Mouse (Mus musculus): Measurements from ENCODE around the gene Fancb. TPM values are rescaled to one million over a fixed set of nuclear protein-coding genes. Genes with fewer than 3 reads are reported as not detected.

Fancb gene
- polyA plus RNA-seq (2015; fragmentation: Nextera tagmentation; extraction: Ambion mirVana) = 4.3 and 4.9 TPM in 2 replicates

- H3K27me3 ChIP-seq = no peaks in the 10 kb centered on the region
- H3K27ac ChIP-seq (replicated peaks) = peak within 1 kb of the TSS; percentile 59
- peak; percentile 98 for ATAC-seq (ENCODE audit: insufficient read depth)
- peak within 1 kb of the TSS; percentile 71 for H3K4me2 ChIP-seq
- H3K4me3 ChIP-seq (replicated peaks) = peak within 1 kb of the TSS; percentile 66
- H3K9ac ChIP-seq = peak within 1 kb of the TSS; percentile 56
- no peaks in the 10 kb centered on the region for H3K36me3 ChIP-seq (replicated peaks)
- WGBS (ENCODE audit: insufficient replicate concordance) = 13% methylated on average over 24 of the region's 26 CpGs
- peaks cover 9% of the 10 kb centered on the region; the same call in 1 of the 2 replicates for H3K4me1 ChIP-seq (replicated peaks)
- H3K9me3 ChIP-seq (replicated peaks) = no peaks in the 10 kb centered on the region
These were observed at the start of gene Fancb, which contains the start of gene Mospd2 for GRCm38 (mm10) chrX:164980193-164980775. Gene Fancb, plus strand, starts transcription at chrX:164980592. Gene Mospd2, minus strand, starts transcription at chrX:164980375.

GRCm38 (mm10) chrX:164941540-164941939 is 38.9 kb upstream of the Fancb start:
- Histone ChIP-seq H3K4me1 (replicated peaks) (no peaks in the 10 kb centered on the region), H3K9ac (no peak overlapping the region), H3K27me3 (no peaks in the 10 kb centered on the region), H3K9me3 (replicated peaks) (no peaks in the 10 kb centered on the region), H3K4me2 (no peak overlapping the region), H3K36me3 (replicated peaks) (no peaks in the 10 kb centered on the region), H3K27ac (replicated peaks) (no peak overlapping the region), H3K4me3 (replicated peaks) (no peak overlapping the region)
- no peak for ATAC-seq (ENCODE audit: insufficient read depth)
- WGBS (ENCODE audit: insufficient replicate concordance) = 91% methylated on average over 5 of the region's 5 CpGs

- H3K36me3 ChIP-seq (replicated peaks) = no peaks in the 10 kb centered on the region
- no peak for ATAC-seq (ENCODE audit: insufficient read depth)
- H3K9me3 ChIP-seq (replicated peaks) = no peaks in the 10 kb centered on the region
- H3K4me2 ChIP-seq = no peak overlapping the region
- H3K9ac ChIP-seq = no peak overlapping the region
- H3K27ac ChIP-seq (replicated peaks) = no peak overlapping the region
- no peak overlapping the region for H3K4me3 ChIP-seq (replicated peaks)
- 41% methylated on average over 11 of the region's 11 CpGs for WGBS (ENCODE audit: insufficient replicate concordance)
- H3K4me1 ChIP-seq (replicated peaks) = no peaks in the 10 kb centered on the region
- H3K27me3 ChIP-seq = no peaks in the 10 kb centered on the region
These were observed 28.4 kb upstream of the Fancb start for GRCm38 (mm10) chrX:164951858-164952576.

GRCm38 (mm10) chrX:164952601-164953375 is 27.6 kb upstream of the Fancb start:
- no peak for ATAC-seq (ENCODE audit: insufficient read depth)
- WGBS (ENCODE audit: insufficient replicate concordance) = 63% methylated on average over 5 of the region's 5 CpGs
- Histone ChIP-seq H3K9me3 (replicated peaks) (no peaks in the 10 kb centered on the region), H3K4me2 (no peak overlapping the region), H3K27ac (replicated peaks) (no peak overlapping the region), H3K4me1 (replicated peaks) (no peaks in the 10 kb centered on the region), H3K27me3 (no peaks in the 10 kb centered on the region), H3K9ac (no peak overlapping the region), H3K36me3 (replicated peaks) (no peaks in the 10 kb centered on the region), H3K4me3 (replicated peaks) (no peak overlapping the region)

- no peak for ATAC-seq (ENCODE audit: insufficient read depth)
- H3K9ac ChIP-seq = no peak overlapping the region
- WGBS (ENCODE audit: insufficient replicate concordance) = 70% methylated on average over 3 of the region's 3 CpGs
- no peak overlapping the region for H3K27ac ChIP-seq (replicated peaks)
- 0 out of 2 replicates have a peak, but pooled peaks cover 4% of the 10 kb centered on the region for H3K36me3 ChIP-seq (replicated peaks)
- no peaks in the 10 kb centered on the region for H3K27me3 ChIP-seq
- no peak overlapping the region for H3K4me3 ChIP-seq (replicated peaks)
- H3K4me2 ChIP-seq = no peak overlapping the region
- H3K4me1 ChIP-seq (replicated peaks) = no peaks in the 10 kb centered on the region
- H3K9me3 ChIP-seq (replicated peaks) = no peaks in the 10 kb centered on the region
These were observed 14.5 kb upstream of the Fancb start for GRCm38 (mm10) chrX:164965750-164966448.

GRCm38 (mm10) chrX:164971206-164971605 is 9.2 kb upstream of the Fancb start:
- 69% methylated on average over 3 of the region's 3 CpGs for WGBS (ENCODE audit: insufficient replicate concordance)
- H3K4me3 ChIP-seq (replicated peaks) = no peak overlapping the region

GRCm38 (mm10) chrX:164978866-164979265 is 1.5 kb upstream of the Fancb start:
- ATAC-seq (ENCODE audit: insufficient read depth) = no peak
- Histone ChIP-seq H3K27ac (replicated peaks) (no peak overlapping the region), H3K27me3 (no peaks in the 10 kb centered on the region), H3K9ac (no peak overlapping the region), H3K4me1 (replicated peaks) (peaks cover 9% of the 10 kb centered on the region; the same call in 1 of the 2 replicates), H3K4me2 (no peak overlapping the region), H3K36me3 (replicated peaks) (no peaks in the 10 kb centered on the region), H3K9me3 (replicated peaks) (no peaks in the 10 kb centered on the region), H3K4me3 (replicated peaks) (no peak overlapping the region)
- 89% methylated on average over 2 of the region's 2 CpGs for WGBS (ENCODE audit: insufficient replicate concordance)

More at GRCm38 (mm10) chrX:164971206-164971605, 9.2 kb upstream of the Fancb start:
- Histone ChIP-seq H3K9me3 (replicated peaks) (no peaks in the 10 kb centered on the region), H3K27me3 (no peaks in the 10 kb centered on the region), H3K4me1 (replicated peaks) (no peaks in the 10 kb centered on the region), H3K4me2 (no peak overlapping the region), H3K9ac (no peak overlapping the region), H3K36me3 (replicated peaks) (no peaks in the 10 kb centered on the region), H3K27ac (replicated peaks) (no peak overlapping the region)
- no peak for ATAC-seq (ENCODE audit: insufficient read depth)

GRCm38 (mm10) chrX:165003141-165003540 is 22.7 kb downstream of the Fancb start:
- Histone ChIP-seq H3K4me2 (no peak overlapping the region), H3K4me3 (replicated peaks) (no peak overlapping the region), H3K27ac (replicated peaks) (no peak overlapping the region), H3K4me1 (replicated peaks) (no peaks in the 10 kb centered on the region), H3K36me3 (replicated peaks) (no peaks in the 10 kb centered on the region), H3K27me3 (no peaks in the 10 kb centered on the region), H3K9ac (no peak overlapping the region), H3K9me3 (replicated peaks) (no peaks in the 10 kb centered on the region)
- no peak for ATAC-seq (ENCODE audit: insufficient read depth)
- 25% methylated on average over 4 of the region's 4 CpGs for WGBS (ENCODE audit: insufficient replicate concordance)

GRCm38 (mm10) chrX:165004779-165005324 is 24.5 kb downstream of the Fancb start, which contains the start of gene Gm17604:
Gene Gm17604, minus strand, starts transcription at chrX:165004829.
- H3K4me3 ChIP-seq (replicated peaks) = no peak within 1 kb of the TSS
- H3K4me2 ChIP-seq = no peak within 1 kb of the TSS
- H3K27me3 ChIP-seq = no peaks in the 10 kb centered on the region
- ATAC-seq (ENCODE audit: insufficient read depth) = no peak
- no peaks in the 10 kb centered on the region for H3K4me1 ChIP-seq (replicated peaks)
- no peak within 1 kb of the TSS for H3K27ac ChIP-seq (replicated peaks)
- H3K36me3 ChIP-seq (replicated peaks) = no peaks in the 10 kb centered on the region
- no peak within 1 kb of the TSS for H3K9ac ChIP-seq
- no peaks in the 10 kb centered on the region for H3K9me3 ChIP-seq (replicated peaks)
